Mouse (Mus musculus): ENCODE data around the gene Slc12a3. TPM values are rescaled to one million over a fixed set of nuclear protein-coding genes. Genes with fewer than 3 reads are reported as not detected.
A peak's percentile ranks its signal among the peaks of the same experiment; 100 is the strongest.
"Not testable (repeated sequence)": the region's sequence is repeated elsewhere in the genome, so short reads cannot be mapped to it uniquely, and the experiment has no call there.

Slc12a3 gene
- polyA plus RNA-seq, 1 experiment from 2014 or later: 0.14 TPM

DNA sequence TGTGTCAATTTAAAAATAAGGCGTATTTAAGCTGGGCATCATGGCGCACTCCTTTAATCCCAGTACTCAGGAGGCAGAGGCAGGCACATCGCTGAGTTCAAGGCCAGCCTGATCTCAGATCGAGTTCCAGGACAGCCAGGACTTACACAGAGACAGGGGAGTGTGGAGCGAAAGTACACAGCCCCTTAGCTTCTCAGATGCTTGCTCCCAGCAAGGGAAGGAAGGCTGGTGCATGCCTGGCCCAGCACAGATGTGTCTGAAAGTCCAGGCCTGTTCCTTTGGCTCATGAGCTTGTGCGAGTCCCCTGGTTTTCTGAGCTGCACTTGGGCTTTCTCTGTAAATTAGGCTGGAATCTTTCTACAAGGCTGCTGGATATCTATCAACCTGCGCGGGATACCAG, 61.9 kb downstream of the Slc12a3 start:
- Histone ChIP-seq H3K36me3 (peaks cover 66% of the 10 kb centered on the region), H3K27me3 (no peaks in the 10 kb centered on the region), H3K4me2 (no peak overlapping the region), H3K9me3 (no peaks in the 10 kb centered on the region), H3K4me3 (no peak overlapping the region), H3K4me1 (peaks cover 12% of the 10 kb centered on the region), H3K27ac (no peak overlapping the region), H3K9ac (no peak overlapping the region)
- WGBS: 96% methylated on average over 8 of the region's 8 CpGs
- no peak for ATAC-seq (ENCODE audit: borderline replicate concordance, extremely low read depth, low FRiP score, low TSS enrichment)

GRCm38 (mm10) chr8:94392147-94392546, 63.1 kb downstream of the Slc12a3 start:
- no peaks in the 10 kb centered on the region for H3K9me3 ChIP-seq
- H3K4me2 ChIP-seq: no peak overlapping the region
- no peak overlapping the region for H3K4me3 ChIP-seq
- no peaks in the 10 kb centered on the region for H3K27me3 ChIP-seq
- no peak for ATAC-seq (ENCODE audit: borderline replicate concordance, extremely low read depth, low FRiP score, low TSS enrichment)
- no peak overlapping the region for H3K9ac ChIP-seq
- H3K36me3 ChIP-seq: peaks cover 74% of the 10 kb centered on the region
- 84% methylated on average over 12 of the region's 12 CpGs for WGBS
- no peak overlapping the region for H3K27ac ChIP-seq
- H3K4me1 ChIP-seq: peaks cover 12% of the 10 kb centered on the region

- H3K4me1 ChIP-seq: peaks cover 11% of the 10 kb centered on the region
- H3K9me3 ChIP-seq: no peaks in the 10 kb centered on the region
- WGBS: 52% methylated on average over 6 of the region's 6 CpGs
- no peak overlapping the region for H3K4me3 ChIP-seq
- H3K27me3 ChIP-seq: no peaks in the 10 kb centered on the region
- no peak overlapping the region for H3K27ac ChIP-seq
- no peak for ATAC-seq (ENCODE audit: borderline replicate concordance, extremely low read depth, low FRiP score, low TSS enrichment)
- H3K4me2 ChIP-seq: no peak overlapping the region
- peaks cover 74% of the 10 kb centered on the region for H3K36me3 ChIP-seq
- H3K9ac ChIP-seq: no peak overlapping the region
Observed at GRCm38 (mm10) chr8:94392648-94393047, 63.6 kb downstream of the Slc12a3 start.

DNA sequence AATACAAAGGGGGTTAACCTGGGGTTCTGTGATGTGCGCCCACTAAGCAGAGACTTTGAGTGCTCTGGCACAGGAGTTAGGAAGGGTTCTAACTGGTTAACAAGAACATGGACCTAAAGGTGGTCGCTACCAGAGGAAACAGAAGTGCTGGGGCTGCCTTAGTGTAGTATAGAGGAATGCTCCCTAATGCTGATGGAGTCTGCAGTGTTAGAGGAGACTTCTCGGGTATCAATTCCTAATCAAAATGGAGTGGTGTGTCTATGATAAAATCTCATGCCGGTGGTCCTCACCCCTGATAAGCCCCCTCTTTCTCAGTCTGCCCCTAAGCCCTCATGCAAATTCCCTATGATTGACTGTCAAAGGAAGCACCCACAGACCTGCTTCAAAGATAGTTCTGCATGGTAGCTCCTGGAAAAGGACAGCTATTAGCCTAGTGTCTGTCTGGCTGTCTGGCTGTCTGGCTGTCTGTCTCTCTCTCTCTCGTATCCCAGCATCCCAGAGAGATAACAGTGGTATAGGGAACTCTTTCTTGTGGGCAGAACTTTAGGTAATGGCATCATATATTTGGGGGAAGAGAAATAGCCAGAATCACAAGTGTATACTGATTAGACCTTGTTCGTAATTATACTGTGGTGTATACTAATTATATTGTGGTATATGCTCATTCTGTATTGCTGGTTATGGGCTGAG, 67.0 kb downstream of the Slc12a3 start:
- WGBS: 78% methylated on average over 6 of the region's 6 CpGs

DNA sequence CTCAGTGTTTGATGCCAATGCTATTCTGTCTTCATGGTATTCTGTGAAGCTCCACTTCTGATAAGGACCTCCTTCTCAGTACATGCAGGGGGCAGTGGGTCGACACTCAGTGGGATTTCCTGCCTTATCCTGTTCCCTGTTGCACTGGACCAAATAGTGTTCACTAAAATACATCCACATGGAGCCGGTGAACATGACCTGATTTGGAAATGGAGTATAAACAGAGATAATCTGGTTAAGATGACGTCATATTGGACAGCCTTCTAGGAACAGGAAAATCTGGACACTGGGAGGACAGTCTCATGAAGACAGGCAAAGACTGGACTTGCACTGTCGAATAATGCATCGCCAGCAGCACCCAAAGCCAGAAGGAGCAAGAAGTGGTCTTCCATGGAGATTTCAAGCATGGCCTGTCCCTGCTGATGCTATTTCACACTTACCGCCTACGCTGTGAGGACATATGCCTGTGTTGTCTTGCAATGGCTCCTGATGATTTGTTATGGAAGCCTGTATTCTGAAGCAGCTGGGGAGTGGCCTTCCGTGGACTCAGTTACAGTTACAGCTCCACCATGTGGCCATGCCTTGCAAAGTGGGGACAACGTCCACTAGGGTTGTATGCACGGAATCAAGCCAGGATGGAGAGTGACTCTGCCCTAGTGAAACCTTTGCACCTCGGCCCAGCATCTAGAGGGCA, 68.1 kb downstream of the Slc12a3 start:
- H3K4me3 ChIP-seq: no peak overlapping the region
- no peak overlapping the region for H3K4me2 ChIP-seq
- ATAC-seq (ENCODE audit: borderline replicate concordance, extremely low read depth, low FRiP score, low TSS enrichment): peak; percentile 69
- peaks cover 47% of the 10 kb centered on the region for H3K36me3 ChIP-seq
- 55% methylated on average over 11 of the region's 11 CpGs for WGBS
- no peaks in the 10 kb centered on the region for H3K27me3 ChIP-seq
- no peaks in the 10 kb centered on the region for H3K4me1 ChIP-seq
- no peaks in the 10 kb centered on the region for H3K9me3 ChIP-seq
- H3K9ac ChIP-seq: no peak overlapping the region
- H3K27ac ChIP-seq: no peak overlapping the region

More for the DNA sequence above, 67.0 kb downstream of the Slc12a3 start:
- Histone ChIP-seq H3K36me3 (peaks cover 58% of the 10 kb centered on the region), H3K9me3 (no peaks in the 10 kb centered on the region), H3K27ac (no peak overlapping the region), H3K4me1 (no peaks in the 10 kb centered on the region), H3K27me3 (no peaks in the 10 kb centered on the region), H3K4me2 (no peak overlapping the region), H3K9ac (no peak overlapping the region), H3K4me3 (no peak overlapping the region)
- no peak for ATAC-seq (ENCODE audit: borderline replicate concordance, extremely low read depth, low FRiP score, low TSS enrichment)

- ATAC-seq (ENCODE audit: borderline replicate concordance, extremely low read depth, low FRiP score, low TSS enrichment): no peak
- WGBS: 72% methylated on average over 6 of the region's 6 CpGs
- H3K27me3 ChIP-seq: no peaks in the 10 kb centered on the region
Observed at GRCm38 (mm10) chr8:94398587-94398986, 69.6 kb downstream of the Slc12a3 start.

DNA sequence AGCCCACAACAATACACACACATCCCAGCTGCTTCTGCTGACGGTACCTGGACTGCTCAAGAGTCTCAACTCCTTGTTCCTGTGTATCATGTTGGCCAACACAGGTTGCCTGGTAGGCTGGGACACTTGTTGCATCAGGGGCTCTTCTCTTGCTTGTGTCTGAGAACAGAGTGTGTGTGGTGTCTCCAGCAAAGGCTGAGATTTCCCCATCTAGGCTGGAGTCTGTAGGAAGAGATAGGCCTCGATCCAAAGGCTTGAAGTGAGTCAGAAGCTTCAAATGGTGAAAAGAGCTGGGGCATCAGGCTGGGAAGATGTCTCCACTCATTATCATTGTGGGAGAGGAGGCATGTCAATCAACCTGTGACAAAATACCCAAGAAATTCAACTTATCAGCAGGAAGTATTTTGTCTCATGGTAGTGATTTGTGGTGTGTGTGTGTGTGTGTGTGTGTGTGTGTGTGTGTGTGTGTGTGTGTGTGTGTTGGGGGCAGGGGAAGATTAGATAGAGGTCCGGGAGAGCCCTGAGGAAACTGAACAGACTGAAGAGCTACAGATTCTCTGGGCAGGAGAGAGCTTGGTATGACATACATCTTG, 70.5 kb downstream of the Slc12a3 start:
- H3K4me2 ChIP-seq: no peak overlapping the region
- H3K36me3 ChIP-seq: peaks cover 25% of the 10 kb centered on the region
- ATAC-seq (ENCODE audit: borderline replicate concordance, extremely low read depth, low FRiP score, low TSS enrichment): no peak
- no peak overlapping the region for H3K4me3 ChIP-seq
- H3K27ac ChIP-seq: no peak overlapping the region
- no peaks in the 10 kb centered on the region for H3K4me1 ChIP-seq
- 85% methylated on average over 3 of the region's 3 CpGs for WGBS
- no peak overlapping the region for H3K9ac ChIP-seq
- H3K9me3 ChIP-seq: no peaks in the 10 kb centered on the region
- H3K27me3 ChIP-seq: no peaks in the 10 kb centered on the region

More at GRCm38 (mm10) chr8:94398587-94398986, 69.6 kb downstream of the Slc12a3 start:
- no peaks in the 10 kb centered on the region for H3K9me3 ChIP-seq
- H3K9ac ChIP-seq: no peak overlapping the region
- H3K27ac ChIP-seq: no peak overlapping the region
- H3K36me3 ChIP-seq: peaks cover 34% of the 10 kb centered on the region
- H3K4me3 ChIP-seq: no peak overlapping the region
- no peak overlapping the region for H3K4me2 ChIP-seq
- H3K4me1 ChIP-seq: no peaks in the 10 kb centered on the region

GRCm38 (mm10) chr8:94399957-94400356, 71.0 kb downstream of the Slc12a3 start:
- not testable (repeated sequence) for H3K4me3 ChIP-seq

GRCm38 (mm10) chr8:94408443-94409080, 79.6 kb downstream of the Slc12a3 start:
- 38% methylated on average over 8 of the region's 8 CpGs for WGBS
- ATAC-seq (ENCODE audit: borderline replicate concordance, extremely low read depth, low FRiP score, low TSS enrichment): no peak
- H3K36me3 ChIP-seq: no peaks in the 10 kb centered on the region
- no peak overlapping the region for H3K4me2 ChIP-seq
- no peaks in the 10 kb centered on the region for H3K27me3 ChIP-seq
- H3K4me3 ChIP-seq: no peak overlapping the region
- no peak overlapping the region for H3K9ac ChIP-seq
- no peak overlapping the region for H3K27ac ChIP-seq
- no peaks in the 10 kb centered on the region for H3K9me3 ChIP-seq
- no peaks in the 10 kb centered on the region for H3K4me1 ChIP-seq

More at GRCm38 (mm10) chr8:94399957-94400356, 71.0 kb downstream of the Slc12a3 start:
- WGBS: 71% methylated on average over 2 of the region's 2 CpGs
- ATAC-seq (ENCODE audit: borderline replicate concordance, extremely low read depth, low FRiP score, low TSS enrichment); H3K4me1 ChIP-seq; H3K9ac ChIP-seq; H3K27ac ChIP-seq; H3K9me3 ChIP-seq; H3K4me2 ChIP-seq; H3K27me3 ChIP-seq: not testable (repeated sequence)
- peaks cover 20% of the 10 kb centered on the region for H3K36me3 ChIP-seq

GRCm38 (mm10) chr8:94409523-94409922, 80.5 kb downstream of the Slc12a3 start:
- no peaks in the 10 kb centered on the region for H3K27me3 ChIP-seq
- no peaks in the 10 kb centered on the region for H3K4me1 ChIP-seq
- no peak overlapping the region for H3K9ac ChIP-seq
- no peaks in the 10 kb centered on the region for H3K36me3 ChIP-seq
- H3K27ac ChIP-seq: no peak overlapping the region
- ATAC-seq (ENCODE audit: borderline replicate concordance, extremely low read depth, low FRiP score, low TSS enrichment): no peak
- no peak overlapping the region for H3K4me2 ChIP-seq
- no peak overlapping the region for H3K4me3 ChIP-seq
- WGBS: 85% methylated on average over 7 of the region's 7 CpGs
- no peaks in the 10 kb centered on the region for H3K9me3 ChIP-seq

DNA sequence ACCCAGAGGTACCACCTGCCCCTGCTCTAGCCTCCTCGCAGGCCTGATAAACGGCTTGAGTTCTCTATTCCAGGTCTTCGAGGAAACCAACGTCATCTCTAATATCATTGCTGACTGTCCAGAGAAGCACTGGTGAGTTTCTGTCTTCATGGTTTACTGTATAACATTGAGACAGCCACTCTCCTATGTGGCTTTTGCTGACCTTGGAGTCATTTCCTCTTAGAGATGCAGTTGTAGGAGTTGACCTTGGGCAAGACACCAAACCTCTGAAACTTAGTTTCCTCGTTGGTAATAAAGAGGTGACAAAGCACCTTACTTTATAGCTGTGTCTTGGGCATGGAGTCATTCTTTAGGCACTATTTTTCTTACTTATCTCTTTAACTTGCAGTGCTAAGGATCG, 83.5 kb downstream of the Slc12a3 start:
- WGBS: 79% methylated on average over 6 of the region's 6 CpGs
- Histone ChIP-seq H3K4me1 (no peaks in the 10 kb centered on the region), H3K4me2 (no peak overlapping the region), H3K9ac (no peak overlapping the region), H3K36me3 (no peaks in the 10 kb centered on the region), H3K27ac (no peak overlapping the region), H3K27me3 (no peaks in the 10 kb centered on the region), H3K4me3 (no peak overlapping the region), H3K9me3 (no peaks in the 10 kb centered on the region)
- ATAC-seq (ENCODE audit: borderline replicate concordance, extremely low read depth, low FRiP score, low TSS enrichment): no peak

DNA sequence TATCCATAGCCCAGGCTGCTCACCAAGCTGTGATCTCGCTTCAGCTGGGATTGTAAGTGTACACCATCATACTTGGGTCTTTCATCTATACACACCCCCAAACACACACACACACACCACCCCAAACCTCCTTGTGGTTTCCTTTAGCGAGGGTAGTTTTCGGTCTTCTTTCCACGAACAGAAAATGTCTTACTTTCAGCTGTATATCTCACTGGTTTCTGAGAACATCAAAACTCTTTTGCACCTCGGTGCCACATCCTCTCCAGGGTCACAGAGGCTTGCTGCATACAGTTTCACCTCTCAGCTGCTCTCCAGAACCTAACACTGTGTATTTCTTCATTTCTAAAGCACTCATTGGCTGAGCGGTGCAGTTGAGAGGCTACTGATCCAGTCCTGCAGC, 84.5 kb downstream of the Slc12a3 start:
- H3K9me3 ChIP-seq: no peaks in the 10 kb centered on the region
- no peaks in the 10 kb centered on the region for H3K36me3 ChIP-seq
- no peak overlapping the region for H3K4me2 ChIP-seq
- H3K4me1 ChIP-seq: no peaks in the 10 kb centered on the region
- H3K27ac ChIP-seq: no peak overlapping the region
- WGBS: 63% methylated on average over 6 of the region's 6 CpGs
- H3K4me3 ChIP-seq: no peak overlapping the region
- no peaks in the 10 kb centered on the region for H3K27me3 ChIP-seq
- no peak overlapping the region for H3K9ac ChIP-seq
- no peak for ATAC-seq (ENCODE audit: borderline replicate concordance, extremely low read depth, low FRiP score, low TSS enrichment)
